Mouse (Mus musculus): ENCODE results near the gene Ptprm.

DNA sequence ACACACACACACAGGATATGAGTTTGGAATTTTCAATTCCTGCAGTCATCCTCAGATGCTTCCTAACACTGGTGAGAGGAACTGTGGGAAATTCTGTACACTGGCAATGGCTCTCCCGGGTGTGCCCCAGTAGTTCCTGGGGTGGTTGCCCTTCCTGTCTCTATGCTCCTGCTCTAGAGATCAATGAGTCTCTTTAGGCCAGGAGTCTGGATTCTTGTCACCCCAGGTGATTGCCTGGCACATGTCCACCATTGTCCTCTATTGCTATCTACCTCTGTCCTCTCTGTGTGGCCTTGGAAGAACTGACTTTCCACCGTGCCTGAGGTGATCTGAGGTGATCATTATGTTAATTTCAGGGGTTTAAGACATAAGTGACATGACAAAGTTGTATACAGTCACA lies 10.8 kb downstream of the Ptprm start:
- TF ChIP-seq TAL1 (IDR thresholded peaks at IDR 0.05; ENCODE audit: low read length) (no peak), GATA1 (IDR thresholded peaks at IDR 0.05; ENCODE audit: low read length) (no peak)
